Mouse (Mus musculus) megakaryocyte, embryonic 14.5 days (primary cell): ENCODE measurements around the gene Kif9.

Experiments used
- FLI1 ChIP-seq: IDR thresholded peaks from 2 replicates; pipeline ENCODE4 v1.6.1; 2012; ENCODE audit warnings: low read length, inconsistent platforms, mixed read lengths
- GATA1 ChIP-seq: IDR thresholded peaks from 3 replicates; pipeline ENCODE4 v1.6.1; 2012; ENCODE audit warnings: mixed read lengths, low read length, inconsistent platforms, borderline replicate concordance

DNA sequence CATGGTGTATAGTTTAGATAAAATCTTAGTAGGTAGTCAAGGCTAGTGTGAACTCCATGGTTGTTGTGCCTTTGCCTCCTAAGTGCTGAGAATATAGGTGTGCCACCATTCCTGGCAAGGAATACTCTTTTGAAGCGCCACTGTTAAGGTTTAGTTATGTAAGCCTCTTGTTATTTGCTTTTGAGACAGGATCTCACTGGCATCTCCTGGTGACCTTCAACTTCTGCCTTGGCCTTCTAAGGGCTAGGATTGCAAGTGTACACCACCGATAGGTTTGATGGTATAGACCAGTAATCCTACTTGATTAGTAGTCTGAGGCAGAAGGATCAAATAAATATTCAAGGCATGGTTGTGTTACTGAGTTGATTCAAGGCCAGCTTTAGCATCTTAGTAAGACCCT, 59.9 kb downstream of the Kif9 start:
- TF ChIP-seq GATA1 (no peak), FLI1 (no peak)
